Mouse (Mus musculus) A20 (cell line): Measurements from ENCODE around the gene Tsnax.
A peak's percentile ranks its signal among the peaks of the same experiment; 100 is the strongest.

Experiments
- DNase-seq: peaks from one replicate; pipeline ENCODE4 v3.0.0-alpha.2; 2011; ENCODE audit warnings: low read depth, low spot score

Gene Tsnax

DNA sequence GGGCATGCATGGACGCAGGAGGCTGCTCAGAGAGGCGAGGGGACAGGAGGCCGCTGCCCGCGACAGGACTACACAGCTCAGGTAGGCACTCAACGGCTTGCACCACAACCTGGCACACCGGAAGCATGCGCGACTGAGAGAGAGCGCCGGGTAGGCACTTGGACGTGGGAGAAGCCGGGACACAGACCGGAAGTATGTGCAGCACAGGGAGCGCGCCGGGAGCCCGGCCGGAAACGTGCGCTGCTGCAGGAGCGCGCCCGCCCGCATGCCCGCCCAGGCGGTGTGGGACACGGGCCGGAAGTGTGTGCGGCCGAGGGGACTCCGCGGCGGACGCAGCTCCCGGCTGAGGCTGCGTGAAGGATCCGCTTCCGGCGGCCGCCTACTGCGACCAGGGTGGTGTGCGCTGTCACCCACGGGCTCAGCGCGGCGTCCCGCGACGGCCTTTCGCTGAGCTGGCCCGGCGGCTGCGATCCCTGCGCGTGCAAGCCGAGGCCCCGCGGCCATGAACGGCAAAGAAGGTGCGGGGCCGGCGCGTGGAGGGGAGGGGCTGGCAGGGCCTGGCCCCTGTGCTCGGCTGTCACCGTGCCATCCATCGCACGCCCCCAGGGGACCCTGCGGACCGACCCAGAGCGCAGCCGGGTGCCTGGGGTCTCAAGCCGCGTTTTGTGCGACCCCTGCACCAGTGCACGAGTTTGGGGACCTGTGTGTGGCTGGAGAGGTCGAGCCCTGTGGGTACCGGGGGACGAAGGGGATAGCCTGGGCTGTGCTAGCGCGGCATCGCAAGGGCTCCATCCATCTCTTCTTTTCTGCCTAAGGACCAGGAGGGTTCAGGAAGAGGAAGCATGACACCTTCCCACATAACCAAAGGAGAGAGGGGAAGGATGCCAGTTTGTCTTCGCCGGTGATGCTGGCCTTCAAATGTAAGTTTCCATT, at the start of gene Tsnax:
Tsnax (plus strand) TSS at position 303 of the 933 bp plus-strand sequence.
- peak; percentile 88 for DNase-seq

DNA sequence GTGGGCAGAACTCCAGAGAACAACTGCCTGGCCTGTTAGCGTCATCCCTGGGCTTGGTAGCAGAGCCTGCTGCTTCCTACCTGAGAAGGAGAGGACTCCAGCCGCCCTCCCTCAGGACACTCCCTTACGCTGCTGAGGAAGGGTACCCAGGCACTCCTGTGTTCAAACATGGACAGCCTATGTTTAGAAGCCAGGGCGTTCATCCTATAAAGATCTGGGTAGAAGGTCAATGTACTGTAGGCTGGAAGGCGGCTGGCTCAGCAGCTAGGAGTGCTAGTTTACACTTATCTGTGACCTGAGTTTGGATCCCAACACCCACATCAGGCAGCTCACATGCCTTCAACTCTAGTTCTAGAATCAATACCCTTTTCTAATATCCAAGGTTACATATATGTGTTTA, 49.6 kb upstream of the Tsnax start:
- no peak for DNase-seq

DNA sequence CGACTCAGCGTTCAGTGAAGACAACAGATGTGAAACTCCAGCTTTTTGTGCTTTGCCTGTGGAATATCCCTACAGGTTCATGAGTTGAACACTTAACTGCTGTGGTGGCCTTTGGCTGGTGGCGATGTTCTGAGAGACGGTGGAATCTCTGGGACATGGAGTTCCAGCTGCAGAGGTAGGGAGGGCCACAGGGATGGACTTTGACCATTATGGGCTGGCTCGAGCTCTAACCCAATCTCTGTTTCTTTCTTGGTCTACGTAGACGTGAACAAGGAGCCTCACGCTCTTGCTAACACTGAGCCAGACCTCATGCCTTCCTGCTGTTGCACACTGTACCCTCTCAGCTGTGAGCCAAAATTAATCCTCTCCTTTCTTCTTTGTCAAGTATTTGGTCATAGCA, 47.8 kb upstream of the Tsnax start:
- no peak for DNase-seq

DNA sequence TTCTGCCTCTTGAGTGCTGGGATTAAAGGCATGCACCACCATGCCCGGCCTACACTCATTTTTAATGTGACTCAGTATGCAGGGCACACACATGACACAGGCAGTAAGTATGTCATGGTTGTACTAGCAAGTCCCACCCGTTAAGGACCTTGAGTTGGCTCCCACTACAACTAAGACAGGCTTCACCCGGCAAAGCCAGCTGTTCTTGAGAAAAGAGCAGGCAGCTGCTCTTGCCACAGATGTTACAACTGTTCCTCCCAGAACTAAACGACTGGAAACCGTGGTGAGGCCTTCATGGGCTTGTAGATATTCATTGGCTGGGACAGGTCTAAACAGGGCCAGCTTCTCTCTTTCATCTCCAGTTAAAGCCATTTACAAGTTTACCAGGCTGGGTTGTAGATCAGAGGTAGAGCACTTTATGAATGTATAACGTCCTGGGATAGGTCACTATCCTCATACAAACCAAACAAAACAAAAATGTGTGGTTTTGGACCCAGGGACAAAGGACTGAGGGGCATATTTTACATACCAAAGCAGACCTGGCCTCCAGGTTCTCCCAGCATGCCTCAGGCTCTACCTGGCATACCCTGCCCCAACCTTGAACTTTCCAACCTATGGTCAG, 42.4 kb upstream of the Tsnax start:
- DNase-seq = no peak

DNA sequence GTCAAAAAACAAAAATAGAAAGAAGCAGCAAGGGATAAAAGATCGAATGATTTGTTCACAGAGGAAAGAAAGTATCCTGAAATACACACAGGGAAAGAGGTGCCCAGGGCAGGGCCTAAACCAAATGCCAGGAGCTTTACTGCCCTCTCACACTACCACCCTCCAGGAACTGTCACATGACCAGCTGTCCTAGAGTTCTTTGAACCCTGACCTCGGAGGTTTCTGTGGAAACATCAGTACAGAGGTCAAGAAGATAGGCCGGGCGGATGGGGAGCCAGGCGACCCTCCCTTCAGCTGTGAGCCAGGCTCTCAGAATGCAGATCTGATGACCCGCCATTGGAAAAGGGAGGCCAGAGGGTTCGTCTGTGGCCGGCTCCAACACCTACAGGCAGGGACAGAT, 39.6 kb upstream of the Tsnax start:
- no peak for DNase-seq

DNA sequence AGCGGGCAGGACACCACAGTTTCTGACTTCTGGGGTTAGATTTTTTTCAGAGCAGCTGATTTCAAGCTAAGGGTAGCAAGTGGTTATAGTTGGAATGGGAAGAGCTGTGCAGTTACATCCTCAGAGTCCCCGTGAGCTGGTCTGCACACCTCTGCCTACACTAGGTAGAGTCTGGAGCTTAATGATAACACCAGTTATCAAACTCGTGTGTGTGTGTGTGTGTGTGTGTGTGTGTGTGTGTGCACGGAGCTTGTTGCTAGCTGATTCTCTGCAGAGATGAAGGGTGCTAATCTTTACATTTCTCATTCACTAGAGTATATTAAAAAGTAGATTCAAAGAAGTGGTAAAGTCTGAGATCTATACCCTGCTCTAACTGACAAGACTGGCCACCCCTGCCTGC, 38.5 kb upstream of the Tsnax start:
- DNase-seq = no peak

DNA sequence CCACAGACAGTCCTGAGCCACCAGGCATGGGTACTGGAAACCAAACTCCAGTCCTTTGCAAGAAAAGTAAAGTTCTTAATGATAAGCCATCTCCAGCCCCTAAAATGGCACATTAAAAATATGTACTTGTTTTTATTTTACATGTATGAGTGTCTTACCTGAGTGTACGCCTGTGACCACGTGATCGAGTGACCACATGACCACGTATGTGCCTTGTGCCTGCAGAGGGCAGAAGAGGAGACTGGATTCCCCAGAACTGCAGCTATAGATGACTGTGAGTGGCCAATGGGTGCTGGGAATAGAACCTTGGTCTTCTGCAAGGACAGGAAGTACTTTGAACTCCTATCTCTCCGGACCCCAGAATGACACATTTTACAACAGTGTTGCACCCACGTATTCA, 36.6 kb upstream of the Tsnax start:
- no peak for DNase-seq

DNA sequence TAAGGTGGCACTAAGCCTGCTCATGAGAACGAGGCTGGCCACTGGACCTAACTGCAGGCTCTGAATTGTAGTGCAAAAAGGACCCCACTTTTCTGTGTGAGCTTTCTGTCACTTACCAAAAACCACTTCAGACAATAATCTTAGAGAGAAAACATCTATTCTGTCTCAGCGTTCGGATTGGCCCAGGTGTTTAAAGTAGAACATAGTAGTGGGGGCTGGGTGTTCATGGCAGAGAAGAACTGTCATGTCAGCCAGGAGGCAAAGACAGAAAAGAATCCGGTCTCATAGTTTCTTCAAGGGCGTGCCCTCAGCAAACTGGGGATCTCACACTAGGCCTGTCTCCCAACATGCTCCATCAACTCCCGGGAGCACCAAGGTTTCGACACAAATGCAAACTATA, 34.8 kb upstream of the Tsnax start:
- no peak for DNase-seq

DNA sequence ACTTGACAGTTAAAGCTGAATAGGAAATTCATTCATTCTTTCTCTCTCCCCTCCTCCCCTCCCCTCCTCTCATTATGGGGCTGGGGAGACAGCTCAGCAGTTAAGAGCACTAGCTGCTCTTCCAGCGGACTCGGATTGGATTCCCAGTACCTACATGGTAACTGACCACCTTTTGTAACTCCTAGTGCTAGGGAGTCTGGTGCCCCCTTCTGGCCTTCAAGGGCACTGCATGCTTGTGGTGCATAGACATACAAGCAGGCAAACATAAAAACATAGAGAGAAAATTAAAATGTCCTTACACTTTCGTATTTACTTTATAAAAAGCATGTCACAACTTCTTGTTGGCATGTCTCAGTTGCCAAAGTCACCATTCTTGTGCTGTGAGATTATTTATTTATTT, 32.8 kb upstream of the Tsnax start:
- DNase-seq = peak; percentile 22

DNA sequence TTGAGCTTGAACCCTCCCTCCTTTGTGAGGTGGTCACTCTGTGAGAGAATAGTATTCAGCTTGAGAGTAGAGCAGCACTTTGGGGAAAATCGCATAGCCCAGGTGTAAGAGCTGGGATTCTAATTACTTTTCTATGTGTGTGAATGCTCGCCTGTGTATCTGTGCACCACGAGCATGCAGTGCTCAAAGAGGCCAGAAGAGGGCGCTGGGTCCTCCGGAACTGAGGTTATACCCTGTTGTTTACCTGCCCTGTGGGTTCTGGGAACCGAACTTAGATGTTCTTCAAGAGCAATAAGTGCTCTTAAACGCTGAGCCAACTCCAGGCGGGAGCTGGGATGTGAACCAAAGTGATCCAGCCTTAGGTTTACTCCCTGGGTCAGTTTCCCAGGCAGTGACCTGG, 32.0 kb upstream of the Tsnax start:
- DNase-seq = no peak

DNA sequence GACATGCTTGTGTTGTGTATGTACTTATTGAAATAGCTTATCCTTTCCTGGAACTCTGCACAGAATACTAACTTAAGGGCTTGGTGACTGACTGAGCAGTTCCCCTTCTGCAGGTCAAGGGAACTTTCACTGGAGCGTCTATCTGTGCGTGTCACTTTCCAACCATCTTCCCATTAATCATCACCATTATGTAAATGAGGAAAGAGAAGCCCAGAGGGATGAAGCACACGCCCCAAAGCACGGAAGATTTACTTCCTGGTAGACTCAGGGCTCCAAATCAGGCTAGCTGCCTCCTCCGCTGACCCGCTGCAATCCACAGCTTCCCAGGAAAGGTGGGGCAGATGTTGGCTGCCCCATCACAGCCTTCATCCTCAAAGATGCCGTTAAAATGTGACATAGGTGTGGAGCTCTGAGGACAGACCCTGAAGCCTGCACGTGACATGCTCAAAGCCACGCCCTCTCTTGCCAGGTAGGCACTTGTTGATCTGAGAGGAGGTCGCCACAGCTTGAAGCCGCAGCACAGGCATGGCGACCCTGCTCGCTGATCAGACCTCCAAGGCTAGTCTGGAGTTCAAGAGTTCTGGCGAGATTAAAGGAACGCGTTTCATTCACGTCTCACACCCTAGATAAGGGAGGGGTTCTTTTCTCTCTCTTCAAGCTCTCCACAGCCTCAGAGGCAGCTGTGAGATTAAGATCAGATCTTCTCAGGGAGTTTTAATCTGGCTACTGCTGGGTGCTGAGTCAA, 21.7 kb upstream of the Tsnax start:
- no peak for DNase-seq

DNA sequence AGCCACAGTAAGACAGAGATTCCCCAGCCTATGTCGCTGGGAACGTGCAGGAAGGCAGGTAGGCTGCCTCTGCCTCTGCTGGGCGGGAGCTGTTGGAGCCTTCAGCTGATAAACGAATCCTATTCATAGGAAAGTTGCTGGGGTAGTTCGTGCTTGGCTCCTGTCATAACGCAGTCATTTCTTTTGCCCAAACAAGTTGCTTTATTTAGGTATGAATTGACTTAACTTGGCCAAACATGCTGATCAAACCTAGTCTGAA, 21.2 kb upstream of the Tsnax start:
- no peak for DNase-seq

DNA sequence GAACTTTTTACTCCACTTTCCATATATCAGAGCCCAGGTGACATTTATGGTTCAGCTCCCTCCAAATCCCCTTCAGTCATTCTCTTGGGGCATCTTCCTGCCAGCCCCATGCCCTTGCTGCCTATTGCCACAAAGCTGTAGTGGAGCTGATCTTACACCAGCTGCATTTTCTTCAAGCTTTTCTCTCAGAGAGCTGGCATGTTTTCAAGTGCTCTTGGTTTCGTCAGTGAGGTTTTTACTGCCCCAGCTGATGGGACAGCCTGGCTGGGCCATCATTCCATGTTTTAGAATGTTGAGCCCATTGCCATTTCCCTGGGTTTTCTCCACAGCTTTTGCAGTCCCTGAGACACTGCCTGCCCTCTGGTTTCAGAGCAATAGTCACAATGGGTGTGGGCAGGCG, 17.0 kb upstream of the Tsnax start:
- DNase-seq = no peak

DNA sequence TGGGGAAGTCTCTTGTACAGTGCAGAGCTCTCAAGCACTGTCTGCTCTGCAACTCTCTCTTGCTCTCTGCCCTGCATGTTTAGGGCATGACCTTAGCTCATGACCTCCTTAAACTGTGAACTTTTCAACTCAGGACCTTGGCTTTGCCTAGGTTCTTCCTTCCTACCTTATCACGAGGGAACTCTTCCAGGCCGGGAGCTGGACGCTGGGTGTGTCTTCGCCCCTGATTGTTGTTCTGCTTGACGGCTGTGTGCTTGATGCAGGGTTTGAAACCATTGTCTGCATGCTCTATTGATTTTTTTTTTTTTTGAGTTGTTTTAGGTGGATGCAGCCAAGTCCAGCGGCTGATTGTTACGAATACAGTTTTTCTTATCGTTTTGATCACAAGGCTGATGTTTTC, 11.3 kb downstream of the Tsnax start:
- DNase-seq = no peak

DNA sequence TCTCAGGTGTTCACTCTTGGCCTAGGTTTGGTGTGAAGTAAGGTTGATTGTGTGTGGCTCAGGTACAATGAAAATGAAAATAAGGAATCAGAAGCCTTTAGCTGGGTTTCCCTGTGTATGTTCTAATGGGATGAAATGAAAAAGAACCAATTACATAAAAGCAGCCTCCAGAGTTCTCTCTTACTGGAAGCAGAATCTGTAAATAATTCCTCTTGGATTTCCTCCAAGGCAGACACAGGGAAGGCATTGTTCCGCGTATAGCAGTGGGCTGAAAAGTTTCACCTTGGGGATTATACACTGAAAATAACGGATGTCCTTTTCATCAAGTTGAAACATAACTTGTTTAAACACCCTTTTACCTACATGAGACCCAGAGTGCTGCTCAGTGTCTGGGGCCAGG, 14.4 kb downstream of the Tsnax start:
- DNase-seq = no peak

DNA sequence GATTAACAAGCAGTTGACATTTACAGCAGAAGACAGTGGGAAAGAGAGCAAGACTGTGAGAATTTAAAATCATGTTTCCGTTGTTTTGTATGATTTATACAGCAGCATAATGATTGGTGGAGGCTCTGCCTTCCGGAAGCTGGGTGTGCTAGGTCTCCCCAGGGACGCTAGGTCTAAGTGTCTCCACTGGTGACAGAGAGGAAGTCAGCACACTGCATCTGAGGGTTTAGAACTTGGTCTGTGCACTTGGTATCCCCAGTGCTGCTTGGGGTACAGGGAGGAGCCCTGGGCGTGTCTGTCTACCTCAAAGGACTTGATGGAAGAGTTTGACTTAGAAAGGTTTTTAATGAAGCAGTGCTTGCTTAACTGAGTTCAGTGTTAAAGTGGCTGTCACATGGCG, 16.0 kb downstream of the Tsnax start:
- no peak for DNase-seq

DNA sequence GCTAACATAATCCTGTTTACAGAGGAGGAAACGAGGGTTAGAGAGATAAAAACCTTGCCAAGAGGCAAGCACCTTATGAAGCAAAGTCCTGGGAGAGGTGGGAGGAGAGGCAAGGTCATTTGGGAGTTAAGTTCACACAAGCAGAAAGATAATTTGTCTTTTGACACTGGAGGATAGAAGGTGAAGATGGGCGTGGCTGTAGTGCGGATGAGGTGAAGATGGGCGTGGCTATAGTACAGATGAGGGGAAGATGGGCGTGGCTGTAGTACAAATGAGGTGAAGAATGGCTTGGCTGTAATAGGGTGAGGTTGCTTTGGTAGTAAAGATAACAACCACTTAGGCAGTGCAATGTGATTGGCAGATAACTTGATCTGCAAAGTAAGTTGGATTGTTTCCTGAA, 18.5 kb downstream of the Tsnax start:
- DNase-seq = no peak

DNA sequence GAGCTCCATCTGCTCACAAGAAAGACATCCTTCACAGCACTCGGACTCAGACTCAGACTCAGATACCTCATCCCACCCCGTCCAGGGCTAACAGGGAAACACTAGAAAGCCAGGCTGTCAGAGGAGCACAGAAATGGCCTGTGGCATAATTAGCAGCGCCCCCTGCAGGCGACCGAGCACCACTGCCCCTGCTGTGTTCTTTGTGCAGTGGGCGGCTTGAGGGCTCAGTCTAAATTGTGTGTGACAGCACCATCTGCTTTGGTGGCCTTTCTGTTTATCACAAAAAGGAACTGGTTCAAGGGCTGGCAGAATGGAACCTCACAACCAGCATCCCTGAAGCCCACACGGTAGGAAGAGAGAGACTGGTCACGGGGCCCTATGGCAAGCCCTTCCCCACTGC, 21.9 kb downstream of the Tsnax start:
- peak; percentile 64 for DNase-seq

DNA sequence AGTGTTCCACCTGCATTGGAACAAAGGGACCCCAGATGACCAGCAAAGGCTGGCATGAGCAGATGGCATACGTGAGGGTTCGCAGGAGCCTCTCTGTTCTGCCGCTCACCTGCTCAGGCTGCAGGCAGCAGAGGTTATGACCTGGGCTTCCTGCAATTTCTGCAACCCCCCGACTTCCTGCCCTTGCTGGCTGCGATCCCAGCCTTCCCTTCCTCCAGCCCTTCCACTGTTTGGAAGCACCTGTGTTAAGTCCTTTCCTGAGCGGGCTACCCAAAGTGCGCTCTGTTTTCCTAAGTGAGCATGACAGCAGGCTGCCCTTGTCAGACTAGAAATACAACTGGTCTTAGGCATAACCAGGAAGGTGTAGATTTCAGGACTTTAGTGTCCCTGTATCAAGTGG, 24.3 kb downstream of the Tsnax start:
- DNase-seq = no peak

DNA sequence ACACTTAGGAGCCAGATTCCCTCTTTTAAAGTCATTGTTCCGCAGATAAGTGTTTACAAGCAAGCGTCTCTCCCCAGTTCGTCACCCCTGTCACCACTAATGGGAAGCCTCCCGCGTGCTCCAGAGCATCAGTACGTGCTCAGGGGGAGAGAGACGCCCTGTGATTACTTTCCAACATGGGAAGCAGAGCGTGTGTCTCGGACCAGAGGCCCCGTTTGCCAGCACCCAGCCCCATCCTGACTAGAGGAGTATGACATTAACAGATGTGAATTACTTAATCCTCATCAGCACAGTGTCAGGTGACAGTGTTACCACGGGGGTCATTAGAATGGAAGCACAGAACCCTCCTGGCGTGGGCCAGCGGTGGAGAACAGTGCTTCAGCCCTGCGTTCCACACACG, 25.9 kb downstream of the Tsnax start:
- DNase-seq = no peak

DNA sequence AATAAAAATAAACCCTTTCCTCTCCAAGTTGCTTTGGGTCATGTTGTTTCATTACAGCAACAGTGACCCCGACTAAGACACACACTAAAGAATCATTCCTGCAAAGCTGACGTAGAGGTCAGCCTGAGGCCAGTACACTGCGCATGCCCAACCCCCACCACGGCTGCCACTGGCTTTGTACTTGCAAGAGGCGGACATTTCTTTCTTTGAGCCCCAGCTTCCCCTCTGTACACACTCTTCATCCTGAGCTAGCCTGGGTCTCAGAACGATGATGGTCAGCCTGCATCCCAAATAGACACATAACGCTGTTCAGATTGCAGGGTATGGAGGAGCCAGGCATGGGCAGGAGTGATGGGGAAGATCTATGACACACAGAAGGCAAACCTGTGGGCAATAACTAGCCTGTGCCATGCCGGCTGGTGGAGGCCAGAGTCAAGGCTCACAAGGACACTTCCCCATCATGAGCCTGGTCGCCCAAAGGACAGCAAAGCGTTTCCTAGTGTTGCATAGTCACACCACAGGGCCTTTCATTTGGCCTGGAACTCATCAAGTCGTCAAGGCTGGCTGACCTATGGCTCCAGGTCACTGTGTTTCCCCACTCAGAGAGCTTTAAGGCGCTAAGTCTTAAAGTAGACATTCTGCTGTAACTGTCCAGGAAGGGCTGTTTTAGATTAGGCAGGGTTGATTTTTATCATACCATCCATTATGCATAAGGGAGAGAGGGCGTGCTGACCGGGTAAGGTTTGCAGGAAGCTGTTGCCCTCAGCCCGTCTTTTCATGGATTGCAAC, 28.0 kb downstream of the Tsnax start:
- no peak for DNase-seq

DNA sequence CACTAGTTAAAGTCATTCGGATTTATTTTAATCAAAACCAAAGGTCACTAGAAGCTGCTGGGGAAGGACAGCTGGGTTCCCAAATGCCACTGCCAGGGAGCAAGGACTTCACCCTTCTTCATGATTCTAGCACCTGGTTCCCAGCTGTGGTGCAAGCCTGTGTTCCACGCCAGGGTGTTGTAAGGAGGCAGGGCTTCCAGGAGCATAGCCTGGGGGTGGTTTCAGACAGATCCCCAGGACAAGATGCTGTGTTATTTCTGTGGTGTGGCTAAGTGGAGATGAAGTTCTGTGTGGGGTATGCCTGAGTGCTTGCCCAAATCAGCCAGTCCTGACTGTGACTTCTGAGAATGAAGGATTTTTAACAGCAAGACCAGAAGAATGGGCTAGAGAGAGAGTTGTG, 28.7 kb downstream of the Tsnax start:
- no peak for DNase-seq
